Mouse (Mus musculus): ENCODE results near the gene Gas7.

DNA sequence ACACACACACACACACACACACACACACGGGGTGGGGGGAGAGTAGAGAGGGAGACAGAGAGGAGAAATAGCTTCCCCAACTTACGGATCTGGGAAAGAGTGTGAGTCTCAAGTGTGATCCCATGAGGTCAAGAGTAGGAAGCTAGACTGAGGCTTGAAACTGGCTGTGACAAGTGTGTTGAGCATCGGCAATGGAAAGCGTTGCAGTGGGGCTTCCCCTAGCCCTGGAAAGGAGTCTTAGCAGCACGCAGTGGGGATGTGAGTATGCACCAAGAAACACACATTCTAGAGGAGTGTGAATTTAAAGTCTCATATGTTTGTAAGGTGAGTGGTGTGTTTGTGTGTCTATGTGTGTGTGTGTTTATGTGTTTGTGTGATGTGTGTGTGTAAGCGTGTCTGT lies 185.1 kb downstream of the Gas7 start:
- TF ChIP-seq FLI1 (IDR thresholded peaks at IDR 0.05; ENCODE audit: low read length) (no peak), GATA1 (IDR thresholded peaks at IDR 0.05; ENCODE audit: borderline replicate concordance, low read length) (no peak)

All from megakaryocyte, embryonic 14.5 days (primary cell).